Mouse (Mus musculus): ENCODE measurements around the gene Cox6b1. TPM values are rescaled to one million over a fixed set of nuclear protein-coding genes. Genes with fewer than 3 reads are reported as not detected.

Cox6b1 gene
- polyA plus RNA-seq, 1 experiment from 2014 or later = 924 TPM

- Histone ChIP-seq H3K27ac (peak overlapping the region; percentile 99), H3K27me3 (ENCODE audit: insufficient read depth, poor library complexity, severe bottlenecking) (no peaks in the 10 kb centered on the region), H3K4me3 (peak overlapping the region; percentile 99), H3K9me3 (no peaks in the 10 kb centered on the region), H3K36me3 (peaks cover 24% of the 10 kb centered on the region), H3K4me1 (replicated peaks) (peaks cover 33% of the 10 kb centered on the region)
- peak; percentile 90 for DNase-seq (ENCODE audit: low spot score)
- 31% methylated on average over 40 of the region's 40 CpGs for WGBS
Measured at GRCm38 (mm10) chr7:30589435-30590301, 36.3 kb downstream of the Cox6b1 start.

- peak within 1 kb of the TSS; percentile 99 for H3K4me3 ChIP-seq
- peaks cover 32% of the 10 kb centered on the region for H3K36me3 ChIP-seq
- under 1% methylated on average over 65 of the region's 68 CpGs for WGBS
- peak; percentile 98 for DNase-seq (ENCODE audit: low spot score)
- H3K27ac ChIP-seq = peak within 1 kb of the TSS; percentile 99
- peaks cover 33% of the 10 kb centered on the region for H3K4me1 ChIP-seq (replicated peaks)
- no peaks in the 10 kb centered on the region for H3K27me3 ChIP-seq (ENCODE audit: insufficient read depth, poor library complexity, severe bottlenecking)
- no peaks in the 10 kb centered on the region for H3K9me3 ChIP-seq
Measured at GRCm38 (mm10) chr7:30588676-30589434, 37.1 kb downstream of the Cox6b1 start, which contains the start of gene Kmt2b. Gene Kmt2b (minus strand): TSS chr7:30588726.

- no peaks in the 10 kb centered on the region for H3K9me3 ChIP-seq
- H3K36me3 ChIP-seq = peaks cover 40% of the 10 kb centered on the region
- peak overlapping the region; percentile 99 for H3K4me3 ChIP-seq
- WGBS = under 1% methylated on average over 67 of the region's 67 CpGs
- peak overlapping the region; percentile 99 for H3K27ac ChIP-seq
- no peak for DNase-seq (ENCODE audit: low spot score)
- no peaks in the 10 kb centered on the region for H3K27me3 ChIP-seq (ENCODE audit: insufficient read depth, poor library complexity, severe bottlenecking)
- peaks cover 29% of the 10 kb centered on the region for H3K4me1 ChIP-seq (replicated peaks)
Measured at GRCm38 (mm10) chr7:30587842-30588667, 37.9 kb downstream of the Cox6b1 start.

GRCm38 (mm10) chr7:30586455-30587020, 39.4 kb downstream of the Cox6b1 start:
- H3K36me3 ChIP-seq = peaks cover 55% of the 10 kb centered on the region
- peak overlapping the region; percentile 99 for H3K27ac ChIP-seq

GRCm38 (mm10) chr7:30585170-30585569, 40.8 kb downstream of the Cox6b1 start:
- no peaks in the 10 kb centered on the region for H3K9me3 ChIP-seq
- WGBS = 95% methylated on average over 7 of the region's 7 CpGs
- H3K27me3 ChIP-seq (ENCODE audit: insufficient read depth, poor library complexity, severe bottlenecking) = no peaks in the 10 kb centered on the region
- H3K4me3 ChIP-seq = 0 out of 2 replicates have a peak overlapping the region, but pooled peaks have one; percentile 1
- H3K4me1 ChIP-seq (replicated peaks) = peaks cover 26% of the 10 kb centered on the region
- no peak overlapping the region for H3K27ac ChIP-seq
- peaks cover 69% of the 10 kb centered on the region for H3K36me3 ChIP-seq
- DNase-seq (ENCODE audit: low spot score) = no peak

More at GRCm38 (mm10) chr7:30586455-30587020, 39.4 kb downstream of the Cox6b1 start:
- Histone ChIP-seq H3K4me1 (replicated peaks) (peaks cover 29% of the 10 kb centered on the region), H3K27me3 (ENCODE audit: insufficient read depth, poor library complexity, severe bottlenecking) (no peaks in the 10 kb centered on the region), H3K4me3 (peak overlapping the region; percentile 99), H3K9me3 (no peaks in the 10 kb centered on the region)
- WGBS = 89% methylated on average over 28 of the region's 28 CpGs
- no peak for DNase-seq (ENCODE audit: low spot score)

- Histone ChIP-seq H3K4me3 (no peak overlapping the region), H3K27ac (no peak overlapping the region), H3K4me1 (replicated peaks) (peaks cover 20% of the 10 kb centered on the region), H3K27me3 (ENCODE audit: insufficient read depth, poor library complexity, severe bottlenecking) (no peaks in the 10 kb centered on the region), H3K9me3 (no peaks in the 10 kb centered on the region), H3K36me3 (peaks cover 77% of the 10 kb centered on the region)
- no peak for DNase-seq (ENCODE audit: low spot score)
- 94% methylated on average over 10 of the region's 10 CpGs for WGBS
Measured at GRCm38 (mm10) chr7:30584339-30584738, 41.6 kb downstream of the Cox6b1 start.

- peaks cover 100% of the 10 kb centered on the region for H3K36me3 ChIP-seq
- WGBS = 96% methylated on average over 16 of the region's 16 CpGs
- no peaks in the 10 kb centered on the region for H3K9me3 ChIP-seq
- DNase-seq (ENCODE audit: low spot score) = no peak
- H3K4me3 ChIP-seq = no peak overlapping the region
- H3K27ac ChIP-seq = no peak overlapping the region
- H3K27me3 ChIP-seq (ENCODE audit: insufficient read depth, poor library complexity, severe bottlenecking) = no peaks in the 10 kb centered on the region
- peaks cover 3% of the 10 kb centered on the region for H3K4me1 ChIP-seq (replicated peaks)
Measured at GRCm38 (mm10) chr7:30581547-30581946, 44.4 kb downstream of the Cox6b1 start.

GRCm38 (mm10) chr7:30579950-30580349, 46.0 kb downstream of the Cox6b1 start:
- Histone ChIP-seq H3K27me3 (ENCODE audit: insufficient read depth, poor library complexity, severe bottlenecking) (no peaks in the 10 kb centered on the region), H3K9me3 (no peaks in the 10 kb centered on the region), H3K4me1 (replicated peaks) (no peaks in the 10 kb centered on the region), H3K36me3 (peaks cover 100% of the 10 kb centered on the region), H3K27ac (no peak overlapping the region), H3K4me3 (no peak overlapping the region)
- WGBS = 94% methylated on average over 8 of the region's 8 CpGs
- no peak for DNase-seq (ENCODE audit: low spot score)

GRCm38 (mm10) chr7:30572969-30573368, 53.0 kb downstream of the Cox6b1 start:
- WGBS = 90% methylated on average over 2 of the region's 2 CpGs
- Histone ChIP-seq H3K27ac (no peak overlapping the region), H3K27me3 (ENCODE audit: insufficient read depth, poor library complexity, severe bottlenecking) (no peaks in the 10 kb centered on the region), H3K36me3 (peaks cover 100% of the 10 kb centered on the region), H3K4me1 (replicated peaks) (no peaks in the 10 kb centered on the region), H3K4me3 (no peak overlapping the region), H3K9me3 (no peaks in the 10 kb centered on the region)
- no peak for DNase-seq (ENCODE audit: low spot score)

GRCm38 (mm10) chr7:30572389-30572788, 53.6 kb downstream of the Cox6b1 start:
- H3K4me1 ChIP-seq (replicated peaks) = no peaks in the 10 kb centered on the region
- no peak overlapping the region for H3K27ac ChIP-seq
- H3K9me3 ChIP-seq = no peaks in the 10 kb centered on the region
- H3K4me3 ChIP-seq = no peak overlapping the region
- H3K27me3 ChIP-seq (ENCODE audit: insufficient read depth, poor library complexity, severe bottlenecking) = no peaks in the 10 kb centered on the region
- peaks cover 98% of the 10 kb centered on the region for H3K36me3 ChIP-seq
- DNase-seq (ENCODE audit: low spot score) = no peak
- 90% methylated on average over 5 of the region's 5 CpGs for WGBS

- 90% methylated on average over 11 of the region's 11 CpGs for WGBS
- Histone ChIP-seq H3K4me3 (no peak overlapping the region), H3K4me1 (replicated peaks) (peaks cover 10% of the 10 kb centered on the region), H3K27me3 (ENCODE audit: insufficient read depth, poor library complexity, severe bottlenecking) (no peaks in the 10 kb centered on the region), H3K9me3 (no peaks in the 10 kb centered on the region), H3K36me3 (peaks cover 80% of the 10 kb centered on the region), H3K27ac (no peak overlapping the region)
- DNase-seq (ENCODE audit: low spot score) = no peak
Measured at GRCm38 (mm10) chr7:30567555-30567954, 58.4 kb downstream of the Cox6b1 start.

All from hindbrain, embryonic 10.5 days (tissue).